Mouse (Mus musculus) bone marrow macrophage, adult 2 months (primary cell): ENCODE measurements around the gene Tspo.

Source experiments
- CTCF ChIP-seq: IDR thresholded peaks from 2 replicates; pipeline ENCODE4 v1.5.1; 2012; ENCODE audit warnings: low read depth, mild to moderate bottlenecking, low read length, moderate library complexity
- POLR2A ChIP-seq: IDR thresholded peaks from 2 replicates; pipeline ENCODE4 v1.6.1; 2012; ENCODE audit warnings: mild to moderate bottlenecking, low read depth, low read length, borderline replicate concordance

DNA sequence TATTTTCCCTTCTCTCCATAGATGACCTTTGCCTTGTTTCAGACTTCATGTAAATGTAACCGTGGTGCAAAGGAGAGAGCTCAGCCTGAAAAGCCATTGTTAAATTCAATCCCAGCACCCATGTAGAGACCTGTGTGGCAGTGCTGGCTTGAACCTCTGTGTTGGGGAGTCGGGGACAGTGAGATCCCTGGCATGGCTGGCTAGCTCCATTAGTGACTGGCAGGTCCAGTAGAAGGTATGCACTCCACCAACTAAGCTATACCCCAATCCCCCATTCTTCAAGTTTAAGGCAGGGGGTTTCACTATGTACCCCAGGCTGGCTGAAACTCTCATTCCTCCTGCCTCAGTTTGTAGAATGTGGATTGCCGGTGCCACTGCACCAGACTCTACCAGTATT, 39.1 kb upstream of the Tspo start:
- TF ChIP-seq POLR2A (no peak), CTCF (no peak)
